Mouse (Mus musculus) heart, embryonic 15.5 days (tissue): Measurements from ENCODE around the gene Bpifa1. TPM values are rescaled to one million over a fixed set of nuclear protein-coding genes. Genes with fewer than 3 reads are reported as not detected.

ENCODE experiments used
- ATAC-seq: fragments of 200-750 bp; cut with Nextera tagmentation; replicated peaks from 2 replicates; pipeline ENCODE4 v1.8.0; 2017; ENCODE audit warnings: low read depth, moderate TSS enrichment; ENCODE audit not compliant: insufficient number of reproducible peaks, insufficient read depth, low FRiP score
- H3K27ac ChIP-seq: fragments of 300-500 bp; sonication (generic); 2 replicates; pipeline ENCODE4 v1.5.1; 2015; ENCODE audit warnings: mild to moderate bottlenecking, inconsistent platforms
- H3K27me3 ChIP-seq: fragments of 300-500 bp; sonication (generic); 2 replicates; pipeline ENCODE4 v1.6.1; 2015; ENCODE audit warnings: inconsistent platforms
- H3K36me3 ChIP-seq: fragments of 300-500 bp; sonication (generic); 2 replicates; pipeline ENCODE4 v1.6.1; 2015; ENCODE audit warnings: mild to moderate bottlenecking, inconsistent platforms
- H3K4me1 ChIP-seq: fragments of 300-500 bp; sonication (generic); replicated peaks from 2 replicates; pipeline ENCODE4 v1.6.1; 2015; ENCODE audit warnings: inconsistent platforms
- H3K4me2 ChIP-seq: fragments of 300-500 bp; sonication (generic); 2 replicates; pipeline ENCODE4 v1.6.1; 2015; ENCODE audit warnings: inconsistent platforms, mild to moderate bottlenecking, moderate library complexity
- H3K4me3 ChIP-seq: fragments of 300-500 bp; sonication (generic); 2 replicates; pipeline ENCODE4 v1.5.1; 2015; ENCODE audit warnings: mild to moderate bottlenecking, inconsistent platforms
- H3K9ac ChIP-seq: fragments of 300-500 bp; sonication (generic); 2 replicates; pipeline ENCODE4 v1.6.1; 2015; ENCODE audit warnings: mild to moderate bottlenecking, inconsistent platforms
- H3K9me3 ChIP-seq: fragments of 300-500 bp; sonication (generic); replicated peaks from 2 replicates; pipeline ENCODE4 v1.6.1; 2016; ENCODE audit warnings: inconsistent platforms
- WGBS: fragments of 180-500 bp; shearing (Covaris S2); methylation state at CpG from one replicate; pipeline ENCODE4 v1.1.7; 2015; ENCODE audit warnings: mixed read lengths; 5-methylcytosine and 5-hydroxymethylcytosine counted together
- polyA plus RNA-seq: library from polyadenylated mRNA; unstranded; fragments of >200 nt; fragmentation: Nextera tagmentation; extraction: Ambion mirVana; gene quantifications from 2 replicates; pipeline ENCODE4 v1.2.1, GENCODE M21; 2015

Gene Bpifa1
- 0.92 and 21.4 TPM in 2 replicates for polyA plus RNA-seq

DNA sequence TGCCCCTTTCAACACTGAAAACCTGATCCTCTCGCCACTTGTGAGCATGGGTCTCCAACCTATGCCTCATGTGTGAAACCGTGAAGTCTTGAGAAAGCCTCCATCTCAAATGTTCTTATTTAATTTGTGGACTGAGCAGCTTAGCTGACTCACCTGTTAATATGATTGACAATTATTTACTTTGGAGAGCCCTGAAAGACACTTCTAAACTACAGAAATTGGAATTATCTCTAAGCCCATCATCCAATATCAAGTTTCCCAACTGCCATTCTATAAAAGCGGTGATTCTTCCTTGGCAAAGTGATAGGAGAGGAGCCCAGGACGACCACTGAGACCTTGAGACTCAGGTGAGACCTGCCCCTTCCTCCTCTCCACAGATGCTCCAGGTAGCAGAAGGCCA lies at the start of gene Bpifa1:
TSS of gene Bpifa1 (plus strand) at position 301 of the 400 bp plus-strand sequence.
- no peak for ATAC-seq
- H3K4me1 ChIP-seq, result no peaks in the 10 kb centered on the region
- no peaks in the 10 kb centered on the region for H3K36me3 ChIP-seq
- H3K4me2 ChIP-seq, result no peak within 1 kb of the TSS
- no peak within 1 kb of the TSS for H3K9ac ChIP-seq
- no peaks in the 10 kb centered on the region for H3K9me3 ChIP-seq
- no peak within 1 kb of the TSS for H3K27ac ChIP-seq
- WGBS, result 70% methylated on average over 4 of the region's 4 CpGs
- no peak within 1 kb of the TSS for H3K4me3 ChIP-seq
- no peaks in the 10 kb centered on the region for H3K27me3 ChIP-seq

DNA sequence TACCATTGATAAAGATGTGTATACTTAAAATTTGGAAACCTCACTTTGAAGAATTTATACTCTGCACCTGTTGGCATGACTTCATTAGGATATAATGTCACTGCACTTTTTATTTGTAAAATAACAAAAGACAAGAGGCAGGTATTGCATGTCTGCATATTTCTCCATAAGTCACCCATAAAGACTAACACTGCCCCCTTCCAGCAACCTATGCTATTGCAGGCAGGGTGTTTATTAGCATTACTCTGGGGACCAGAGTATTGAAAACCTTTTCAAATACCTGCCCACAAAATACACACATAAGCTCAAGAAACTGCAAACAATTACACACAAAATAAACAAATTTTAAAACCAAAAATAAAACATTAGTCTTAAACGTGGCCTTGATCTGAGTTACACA lies 44.9 kb upstream of the Bpifa1 start:
- no peak for ATAC-seq
- no peak overlapping the region for H3K27ac ChIP-seq
- WGBS, result 28% methylated on average over 1 of the region's 1 CpGs
- H3K9me3 ChIP-seq, result no peaks in the 10 kb centered on the region
- no peak overlapping the region for H3K9ac ChIP-seq
- H3K4me1 ChIP-seq, result no peaks in the 10 kb centered on the region
- H3K27me3 ChIP-seq, result no peaks in the 10 kb centered on the region
- H3K36me3 ChIP-seq, result no peaks in the 10 kb centered on the region
- H3K4me2 ChIP-seq, result no peak overlapping the region
- no peak overlapping the region for H3K4me3 ChIP-seq

DNA sequence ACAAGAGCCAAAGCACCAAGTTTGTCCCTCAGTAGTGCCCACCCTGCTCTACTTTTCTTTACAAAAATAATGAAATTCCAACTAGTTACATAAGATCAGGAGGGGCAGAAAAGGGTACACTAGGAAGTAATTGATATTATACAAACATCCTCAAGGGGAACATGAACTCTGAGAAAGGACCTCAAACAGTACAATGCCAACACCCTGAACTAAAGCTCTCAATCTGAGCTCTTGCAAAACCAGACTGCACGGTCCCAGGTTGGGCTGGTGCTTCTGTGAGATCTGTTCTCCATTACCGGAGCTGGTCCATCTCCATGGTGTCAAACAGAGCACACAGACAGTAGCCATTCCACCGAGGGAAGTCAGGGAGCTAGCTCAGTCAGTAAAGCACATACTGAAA lies 25.3 kb upstream of the Bpifa1 start:
- Histone ChIP-seq H3K4me1 (no peaks in the 10 kb centered on the region), H3K9me3 (no peaks in the 10 kb centered on the region), H3K27me3 (no peaks in the 10 kb centered on the region), H3K4me2 (no peak overlapping the region), H3K9ac (no peak overlapping the region), H3K27ac (no peak overlapping the region), H3K36me3 (no peaks in the 10 kb centered on the region), H3K4me3 (no peak overlapping the region)
- ATAC-seq, result no peak
- 79% methylated on average over 3 of the region's 3 CpGs for WGBS

DNA sequence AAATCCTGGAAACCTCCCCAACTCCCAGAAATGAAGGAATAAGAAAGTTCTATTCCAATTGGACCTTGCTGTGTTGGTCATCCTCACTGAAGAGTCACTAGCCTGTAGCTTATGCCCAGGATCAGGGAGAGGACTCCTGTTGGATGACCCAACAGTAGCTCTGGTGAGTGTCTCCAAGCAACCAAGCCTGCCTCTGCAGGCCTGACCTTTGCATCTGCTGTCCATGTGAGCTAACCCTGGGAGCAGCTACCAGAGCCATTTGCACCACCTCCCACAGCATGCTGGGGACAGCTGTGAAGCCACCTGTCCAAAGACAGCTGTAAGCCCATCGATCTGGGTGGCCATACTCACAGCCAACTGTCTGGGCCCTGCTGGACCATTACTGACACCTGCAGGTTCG lies 12.6 kb upstream of the Bpifa1 start, which contains the start of gene Bpifa3:
TSS of gene Bpifa3 (plus strand) at position 217 of the 400 bp plus-strand sequence.
- 63% methylated on average over 2 of the region's 2 CpGs for WGBS
- no peak within 1 kb of the TSS for H3K9ac ChIP-seq
- no peak for ATAC-seq

GRCm38 (mm10) chr2:154143735-154144134 lies 1.1 kb downstream of the Bpifa1 start:
- H3K9ac ChIP-seq, result no peak overlapping the region
- 72% methylated on average over 3 of the region's 3 CpGs for WGBS
- no peaks in the 10 kb centered on the region for H3K9me3 ChIP-seq
- no peaks in the 10 kb centered on the region for H3K36me3 ChIP-seq
- H3K4me1 ChIP-seq, result no peaks in the 10 kb centered on the region
- H3K27me3 ChIP-seq, result no peaks in the 10 kb centered on the region
- H3K4me3 ChIP-seq, result no peak overlapping the region
- no peak overlapping the region for H3K27ac ChIP-seq
- no peak for ATAC-seq
- no peak overlapping the region for H3K4me2 ChIP-seq

More for the DNA sequence above, 12.6 kb upstream of the Bpifa1 start, which contains the start of gene Bpifa3:
- H3K27ac ChIP-seq, result no peak within 1 kb of the TSS
- H3K27me3 ChIP-seq, result no peaks in the 10 kb centered on the region
- H3K36me3 ChIP-seq, result no peaks in the 10 kb centered on the region
- H3K4me3 ChIP-seq, result no peak within 1 kb of the TSS
- H3K4me2 ChIP-seq, result no peak within 1 kb of the TSS
- no peaks in the 10 kb centered on the region for H3K9me3 ChIP-seq
- H3K4me1 ChIP-seq, result no peaks in the 10 kb centered on the region

GRCm38 (mm10) chr2:154147496-154147895 lies 4.8 kb downstream of the Bpifa1 start:
- no peaks in the 10 kb centered on the region for H3K36me3 ChIP-seq
- no peak overlapping the region for H3K4me3 ChIP-seq
- H3K9ac ChIP-seq, result no peak overlapping the region
- no peaks in the 10 kb centered on the region for H3K4me1 ChIP-seq
- no peak overlapping the region for H3K4me2 ChIP-seq
- H3K27me3 ChIP-seq, result no peaks in the 10 kb centered on the region
- ATAC-seq, result no peak
- H3K9me3 ChIP-seq, result no peaks in the 10 kb centered on the region
- WGBS, result 64% methylated on average over 4 of the region's 4 CpGs
- H3K27ac ChIP-seq, result no peak overlapping the region

- H3K4me1 ChIP-seq, result no peaks in the 10 kb centered on the region
- no peaks in the 10 kb centered on the region for H3K36me3 ChIP-seq
- 37% methylated on average over 3 of the region's 3 CpGs for WGBS
- no peak overlapping the region for H3K9ac ChIP-seq
- no peaks in the 10 kb centered on the region; the same call in 1 of the 2 replicates for H3K9me3 ChIP-seq
- no peak overlapping the region for H3K27ac ChIP-seq
- no peaks in the 10 kb centered on the region for H3K27me3 ChIP-seq
- no peak overlapping the region for H3K4me3 ChIP-seq
- H3K4me2 ChIP-seq, result no peak overlapping the region
- ATAC-seq, result no peak
Observed at GRCm38 (mm10) chr2:154158433-154158832, 15.8 kb downstream of the Bpifa1 start.

GRCm38 (mm10) chr2:154162307-154162706 lies 19.6 kb downstream of the Bpifa1 start, which contains the start of gene Bpifa5:
Gene Bpifa5 (plus strand): TSS chr2:154162607.
- H3K27ac ChIP-seq, result no peak within 1 kb of the TSS
- WGBS, result 68% methylated on average over 8 of the region's 8 CpGs
- no peaks in the 10 kb centered on the region for H3K36me3 ChIP-seq
- H3K4me1 ChIP-seq, result no peaks in the 10 kb centered on the region
- no peak for ATAC-seq
- no peaks in the 10 kb centered on the region; the same call in 1 of the 2 replicates for H3K9me3 ChIP-seq
- H3K9ac ChIP-seq, result no peak within 1 kb of the TSS
- no peaks in the 10 kb centered on the region for H3K27me3 ChIP-seq
- no peak within 1 kb of the TSS for H3K4me2 ChIP-seq
- no peak within 1 kb of the TSS for H3K4me3 ChIP-seq

DNA sequence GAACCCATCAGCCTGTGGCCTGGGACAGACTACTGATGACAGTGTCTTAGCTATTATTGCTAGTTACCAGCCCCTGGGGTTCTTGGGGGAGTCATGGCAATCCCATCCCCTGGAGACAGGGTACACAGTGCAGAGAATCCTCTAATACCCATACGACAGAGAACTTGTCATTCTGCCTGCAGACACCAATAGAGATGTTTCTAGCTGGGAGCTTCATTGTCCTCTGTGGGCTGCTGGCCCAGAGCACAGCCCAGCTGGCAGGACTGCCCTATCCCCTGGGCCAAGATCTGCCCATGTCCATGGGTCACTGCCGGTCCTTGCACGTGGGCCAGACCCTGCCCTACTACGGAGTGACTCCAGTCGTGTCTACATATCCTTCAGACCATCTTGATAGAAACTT lies 20.6 kb downstream of the Bpifa1 start:
- WGBS, result 81% methylated on average over 5 of the region's 5 CpGs
- Histone ChIP-seq H3K4me1 (no peaks in the 10 kb centered on the region), H3K9ac (no peak overlapping the region), H3K27ac (no peak overlapping the region), H3K36me3 (no peaks in the 10 kb centered on the region), H3K4me3 (no peak overlapping the region), H3K9me3 (no peaks in the 10 kb centered on the region; the same call in 1 of the 2 replicates), H3K4me2 (no peak overlapping the region), H3K27me3 (no peaks in the 10 kb centered on the region; the same call in 1 of the 2 replicates)
- ATAC-seq, result no peak; the same call in 1 of the 2 replicates

- Histone ChIP-seq H3K4me2 (no peak overlapping the region), H3K27me3 (peaks cover 10% of the 10 kb centered on the region; the same call in 1 of the 2 replicates), H3K4me3 (no peak overlapping the region), H3K9me3 (no peaks in the 10 kb centered on the region), H3K36me3 (no peaks in the 10 kb centered on the region), H3K9ac (no peak overlapping the region), H3K27ac (no peak overlapping the region), H3K4me1 (no peaks in the 10 kb centered on the region)
- whole genome bisulfite sequencing, result 68% methylated on average over 3 of the region's 3 CpGs
- ATAC-seq, result no peak
Observed at GRCm38 (mm10) chr2:154169172-154169571, 26.5 kb downstream of the Bpifa1 start.

GRCm38 (mm10) chr2:154171621-154172020 lies 28.9 kb downstream of the Bpifa1 start:
- 68% methylated on average over 6 of the region's 6 CpGs for WGBS
- no peak for ATAC-seq
- Histone ChIP-seq H3K4me2 (no peak overlapping the region), H3K36me3 (no peaks in the 10 kb centered on the region), H3K27me3 (peaks cover 10% of the 10 kb centered on the region; the same call in 1 of the 2 replicates), H3K4me3 (no peak overlapping the region), H3K9me3 (no peaks in the 10 kb centered on the region), H3K9ac (no peak overlapping the region), H3K4me1 (no peaks in the 10 kb centered on the region), H3K27ac (no peak overlapping the region)

DNA sequence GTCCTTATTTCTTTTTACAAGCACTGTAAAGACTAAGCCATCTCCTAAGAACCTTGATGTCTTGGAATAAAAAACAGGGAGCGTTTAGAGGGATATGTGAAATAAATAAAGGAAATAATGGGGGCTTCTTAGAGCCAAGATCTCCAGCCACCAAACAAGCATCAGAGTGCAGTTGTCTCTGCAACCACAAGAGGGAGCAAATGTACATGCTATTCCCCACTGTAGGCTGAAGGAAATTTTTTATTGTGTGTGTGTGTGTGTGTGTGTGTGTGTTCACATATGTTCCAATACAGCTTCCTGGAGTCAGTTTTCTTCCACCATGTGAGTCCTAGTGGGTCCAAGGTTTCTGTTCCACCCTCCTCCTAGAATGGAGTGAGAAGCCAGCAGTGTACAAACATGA lies 30.6 kb downstream of the Bpifa1 start:
- Histone ChIP-seq H3K4me1 (no peaks in the 10 kb centered on the region), H3K4me3 (no peak overlapping the region)

More for the DNA sequence above, 30.6 kb downstream of the Bpifa1 start:
- H3K9me3 ChIP-seq, result no peaks in the 10 kb centered on the region
- H3K4me2 ChIP-seq, result no peak overlapping the region
- H3K27me3 ChIP-seq, result peaks cover 10% of the 10 kb centered on the region; the same call in 1 of the 2 replicates
- H3K9ac ChIP-seq, result no peak overlapping the region
- H3K27ac ChIP-seq, result no peak overlapping the region
- H3K36me3 ChIP-seq, result no peaks in the 10 kb centered on the region
- no peak for ATAC-seq
- 38% methylated on average over 1 of the region's 1 CpGs for WGBS
